Mouse (Mus musculus): ENCODE measurements around the gene Pdzrn3.

The Pdzrn3 gene

GRCm38 (mm10) chr6:101251916-101252603 is 125.6 kb downstream of the Pdzrn3 start:
- DNase-seq = no peak

DNA sequence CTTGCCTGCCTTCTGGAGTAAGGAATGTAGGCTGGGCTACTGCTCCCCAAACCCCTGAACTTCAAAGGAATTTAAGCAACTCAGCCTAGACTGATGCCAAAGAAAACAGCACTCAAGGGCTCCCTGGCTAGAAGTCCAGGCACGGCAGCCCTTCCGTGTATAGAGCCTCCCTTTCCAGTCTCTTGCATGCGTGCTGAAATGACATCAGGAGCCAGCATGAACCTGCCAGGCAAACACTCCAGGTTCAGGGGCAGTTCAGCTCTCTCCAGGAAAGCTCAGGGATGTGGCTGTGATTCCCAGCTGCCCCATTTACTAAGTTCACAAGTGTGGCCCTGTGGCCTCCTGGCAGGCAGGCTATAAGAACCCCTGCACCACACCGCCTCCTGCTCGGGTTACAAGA is 126.5 kb downstream of the Pdzrn3 start:
- DNase-seq = peak; percentile 53 to 81

DNA sequence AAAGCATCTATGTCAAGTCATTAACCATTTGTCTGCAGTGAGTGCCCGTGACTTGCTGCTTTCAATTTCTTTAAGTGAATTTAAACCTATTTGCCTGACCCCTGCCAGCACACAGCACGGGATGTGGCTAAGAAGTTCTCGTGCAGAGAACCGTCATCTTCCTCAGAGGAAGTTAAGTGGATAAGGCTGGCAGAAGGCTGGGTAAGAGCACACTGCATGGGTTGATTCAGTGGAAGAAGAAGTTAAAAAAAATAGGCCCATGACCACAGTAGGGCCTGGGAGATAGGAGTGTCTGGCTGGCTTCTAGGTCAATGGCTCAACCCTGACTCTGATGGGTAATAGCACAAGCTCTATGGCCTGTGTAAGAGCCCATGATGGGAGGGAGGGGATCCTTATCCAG is 131.6 kb downstream of the Pdzrn3 start:
- DNase-seq = no peak

DNA sequence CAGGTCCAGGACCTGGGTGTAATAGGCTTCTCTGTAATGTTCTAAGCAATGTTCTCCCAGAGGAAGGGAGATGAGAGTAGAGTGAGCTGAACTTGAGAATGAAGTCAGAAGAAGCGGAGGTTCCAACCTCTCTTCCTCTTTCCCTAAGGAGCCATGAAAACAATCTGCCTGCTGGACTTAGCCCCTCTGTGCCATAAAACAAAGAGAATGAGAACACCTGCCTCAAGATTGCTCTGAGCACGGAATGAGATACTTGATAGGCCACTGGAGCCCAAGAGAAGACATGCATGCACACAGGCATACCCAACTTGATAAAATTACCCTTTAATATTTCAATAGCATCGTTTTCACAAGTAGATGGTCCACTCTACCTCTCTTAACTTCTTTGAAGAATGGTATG is 133.3 kb downstream of the Pdzrn3 start:
- DNase-seq = no peak

DNA sequence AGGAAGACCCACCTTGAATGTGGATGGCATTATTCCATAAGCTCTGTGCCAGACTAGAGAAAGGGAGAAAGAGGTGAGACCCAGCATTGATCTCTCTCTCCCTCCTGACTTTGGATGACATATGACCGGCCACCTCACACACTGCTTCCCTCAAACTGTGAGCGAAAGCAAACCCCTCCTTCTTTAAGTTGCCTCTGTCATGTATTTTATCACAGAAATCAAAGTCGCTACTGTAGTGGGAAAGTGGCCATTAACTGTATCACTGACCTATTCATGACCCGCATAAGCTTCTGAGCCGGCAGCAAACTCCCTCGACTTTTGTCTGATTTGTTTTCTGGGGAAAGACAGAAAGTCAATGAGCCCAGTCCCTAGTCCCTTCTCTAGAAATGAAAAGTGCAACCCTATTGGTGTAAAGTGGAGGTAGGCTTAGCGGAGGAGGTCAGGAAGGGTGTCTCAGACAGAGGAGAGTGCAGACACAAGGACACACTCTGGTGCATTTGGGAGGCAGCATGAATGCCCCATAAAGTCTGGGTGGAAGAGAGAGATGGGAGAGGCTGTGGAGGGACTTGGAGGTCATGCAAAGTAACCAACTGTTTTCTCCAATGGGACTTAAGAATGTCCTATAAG is 134.4 kb downstream of the Pdzrn3 start:
- DNase-seq = no peak

- no peak for DNase-seq
These were observed 141.0 kb downstream of the Pdzrn3 start for GRCm38 (mm10) chr6:101236641-101237246.

DNA sequence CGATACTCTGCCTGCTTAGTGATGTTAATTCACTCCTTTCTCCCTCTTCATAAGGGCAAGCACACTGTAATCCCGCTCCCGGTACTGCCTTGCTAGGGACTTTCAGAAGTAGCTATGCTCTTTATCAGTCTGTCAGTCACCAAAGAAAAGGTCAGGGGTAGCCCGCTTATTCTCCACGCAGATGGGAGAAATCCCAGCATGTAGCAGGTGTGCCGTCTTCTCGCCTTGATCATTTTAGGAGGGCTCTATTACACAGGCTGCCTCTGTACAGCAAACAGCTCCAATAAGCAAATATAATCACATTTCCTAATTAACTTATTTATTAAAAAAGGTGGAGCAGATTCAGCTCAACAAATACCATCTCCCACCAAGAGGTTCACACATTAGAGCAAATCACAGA is 141.5 kb downstream of the Pdzrn3 start:
- no peak for DNase-seq

DNA sequence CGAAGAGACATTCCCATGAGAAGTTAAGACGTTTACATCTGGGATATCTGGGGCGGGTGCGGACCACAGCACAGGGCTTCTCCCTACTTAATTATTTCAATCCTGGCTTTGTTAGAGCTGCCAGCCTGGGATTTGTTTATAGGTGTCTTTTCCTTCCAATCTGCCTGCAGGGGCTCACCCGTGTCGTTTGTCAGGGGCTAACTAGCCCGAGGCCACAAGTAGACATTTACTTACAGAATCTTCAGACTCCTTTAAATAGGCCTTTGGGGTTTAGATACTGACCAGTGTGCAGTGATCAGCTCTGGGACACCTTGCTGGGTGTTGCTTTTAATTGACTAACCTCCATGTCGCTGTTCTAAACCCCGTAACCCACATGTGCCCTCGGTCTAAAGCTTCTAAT is 143.3 kb downstream of the Pdzrn3 start:
- no peak for DNase-seq

GRCm38 (mm10) chr6:101233680-101234079 is 144.0 kb downstream of the Pdzrn3 start:
- peak in 1 of 2 experiments; percentile 50 for DNase-seq

GRCm38 (mm10) chr6:101227294-101227855 is 150.3 kb downstream of the Pdzrn3 start:
- no peak for DNase-seq

DNA sequence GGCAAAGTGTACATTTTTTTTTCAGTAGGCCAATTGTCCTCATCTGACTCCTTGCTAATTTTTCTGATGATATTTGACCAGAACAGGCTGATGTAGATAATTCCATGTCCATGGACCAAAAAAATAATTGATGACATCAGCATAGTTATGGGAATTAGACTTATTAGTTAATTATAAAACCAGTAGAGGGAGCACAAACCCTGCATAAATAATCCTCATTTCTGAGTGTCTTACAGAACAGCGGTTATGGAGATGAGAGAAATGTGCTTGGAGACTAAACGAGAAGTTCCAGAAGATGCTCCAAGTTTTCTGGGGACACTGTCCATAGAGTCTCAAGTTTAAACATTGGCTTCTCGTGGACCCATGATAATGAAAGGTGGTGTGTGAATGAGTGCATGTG is 157.4 kb downstream of the Pdzrn3 start:
- DNase-seq = no peak

DNA sequence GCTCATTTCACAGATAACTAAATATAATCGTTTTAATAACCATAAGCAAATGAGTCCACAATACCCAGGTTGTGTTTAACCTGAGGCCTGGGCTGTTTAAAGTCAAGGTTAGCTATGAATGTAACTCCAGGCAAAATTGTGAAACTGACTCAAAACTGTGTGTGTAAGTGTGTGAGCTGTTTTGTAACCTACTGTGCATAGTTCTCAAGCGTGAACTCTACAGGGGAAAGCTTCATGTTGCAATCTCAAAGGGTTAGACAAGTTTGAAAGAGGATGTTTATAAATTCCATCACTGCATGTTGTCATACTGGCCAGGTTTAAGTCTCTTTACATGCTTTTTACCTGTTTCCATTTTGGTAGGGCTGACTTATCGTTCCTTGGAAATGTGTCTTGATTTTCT is 158.7 kb downstream of the Pdzrn3 start:
- DNase-seq = no peak

DNA sequence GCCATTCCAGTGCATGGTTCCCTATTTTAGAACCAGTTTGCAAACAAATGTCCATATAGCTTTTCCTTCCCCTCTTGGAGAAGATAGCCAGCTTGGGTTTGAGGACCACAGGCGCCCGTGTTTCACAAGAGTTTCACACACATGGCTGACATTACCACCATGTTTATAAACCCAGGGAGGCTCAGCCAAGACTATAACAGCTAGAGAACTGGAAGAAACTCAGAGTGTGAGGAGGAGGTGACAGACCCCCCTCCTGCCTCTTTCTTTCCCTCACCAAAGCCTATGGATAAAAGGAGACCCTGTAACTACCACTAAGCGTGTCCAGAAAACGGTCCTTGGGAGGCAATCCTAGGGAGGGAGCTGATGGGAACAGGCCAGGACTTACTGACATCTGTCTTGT is 159.5 kb downstream of the Pdzrn3 start:
- DNase-seq = peak in 1 of 2 experiments; percentile 18

DNA sequence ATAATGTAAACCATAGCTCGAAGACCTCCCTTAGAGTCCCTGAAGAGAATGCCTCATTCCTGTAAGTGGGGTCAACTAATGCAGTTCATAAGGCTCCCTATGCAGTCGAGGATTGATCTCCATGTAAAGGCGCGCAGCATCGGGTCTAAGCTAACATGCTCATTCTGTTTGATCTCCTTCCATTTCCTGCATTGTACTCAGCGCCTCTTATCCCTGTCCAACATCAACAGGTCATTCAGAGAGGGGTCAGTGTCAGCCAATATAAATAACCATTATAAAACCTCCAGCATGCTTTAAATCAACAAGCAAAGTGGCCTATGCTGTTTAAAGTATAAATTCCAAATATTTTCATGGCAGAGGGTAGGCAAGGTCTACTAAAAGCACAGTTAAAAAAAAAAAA is 159.9 kb downstream of the Pdzrn3 start:
- no peak for DNase-seq

DNA sequence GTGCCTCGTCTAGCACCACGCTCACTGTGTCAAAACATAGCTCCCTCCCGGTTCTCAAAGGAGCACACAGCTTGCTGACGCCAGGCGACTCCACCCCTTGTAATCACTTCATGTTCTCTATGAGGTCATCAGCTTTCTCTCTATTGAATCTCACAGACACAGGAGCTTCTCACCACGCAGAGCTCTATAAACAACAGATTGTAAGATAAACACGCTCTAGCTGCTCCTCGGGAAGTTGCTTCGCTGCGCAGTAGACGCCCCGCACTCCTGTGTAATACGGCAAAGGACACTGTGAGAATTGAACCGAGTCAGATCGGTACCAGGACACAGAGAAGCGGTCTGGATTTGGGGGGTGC is 162.3 kb downstream of the Pdzrn3 start:
- peak; percentile 40 to 62 for DNase-seq

GRCm38 (mm10) chr6:101214734-101215435 is 162.8 kb downstream of the Pdzrn3 start:
- no peak for DNase-seq

DNA sequence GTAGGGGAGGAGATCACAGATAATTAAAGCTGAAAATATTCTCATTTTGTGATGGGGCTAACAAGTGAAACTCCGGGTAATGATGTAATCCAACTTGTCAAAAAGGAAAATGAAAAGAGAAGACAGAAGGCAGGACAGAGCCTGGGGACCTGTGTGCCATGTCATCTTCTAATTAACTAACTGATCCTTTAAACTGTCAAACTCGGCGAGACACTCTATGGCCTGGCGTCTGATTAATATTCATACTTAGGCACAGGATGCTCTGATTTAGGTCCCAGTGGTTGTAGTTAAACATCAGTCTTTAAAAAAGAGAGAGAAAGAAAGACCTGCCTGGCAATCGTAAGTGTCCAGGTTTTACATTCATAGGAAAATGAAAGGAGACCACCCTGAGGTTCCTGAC is 164.6 kb downstream of the Pdzrn3 start:
- no peak for DNase-seq

DNA sequence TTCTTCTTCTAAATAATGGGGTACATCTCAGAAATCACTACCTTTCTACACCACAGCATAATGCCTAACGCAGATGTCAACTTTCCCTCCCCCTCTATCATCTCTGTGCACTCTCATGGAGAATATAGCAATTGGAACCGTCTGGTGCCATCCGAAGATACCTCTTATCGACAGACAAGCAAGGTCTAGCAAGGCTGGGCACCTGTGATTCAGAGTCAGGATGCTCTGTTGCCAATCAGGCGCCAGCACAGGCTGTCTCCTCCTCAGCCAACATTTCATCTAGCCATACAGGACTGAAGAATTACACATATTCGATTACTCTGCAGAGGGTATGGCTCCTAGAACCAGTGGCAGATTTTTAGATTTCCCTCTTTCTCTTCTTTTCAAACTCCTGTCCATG is 165.6 kb downstream of the Pdzrn3 start:
- DNase-seq = no peak

- no peak for DNase-seq
These were observed 166.3 kb downstream of the Pdzrn3 start for GRCm38 (mm10) chr6:101211361-101211841.

GRCm38 (mm10) chr6:101198943-101199298 is 178.8 kb downstream of the Pdzrn3 start:
- DNase-seq = no peak

- peak in 1 of 2 experiments; percentile 25 for DNase-seq
These were observed 179.3 kb downstream of the Pdzrn3 start for GRCm38 (mm10) chr6:101198284-101198942.

- peak; percentile 35 to 71 for DNase-seq
These were observed 180.1 kb downstream of the Pdzrn3 start for GRCm38 (mm10) chr6:101197642-101198041.

DNA sequence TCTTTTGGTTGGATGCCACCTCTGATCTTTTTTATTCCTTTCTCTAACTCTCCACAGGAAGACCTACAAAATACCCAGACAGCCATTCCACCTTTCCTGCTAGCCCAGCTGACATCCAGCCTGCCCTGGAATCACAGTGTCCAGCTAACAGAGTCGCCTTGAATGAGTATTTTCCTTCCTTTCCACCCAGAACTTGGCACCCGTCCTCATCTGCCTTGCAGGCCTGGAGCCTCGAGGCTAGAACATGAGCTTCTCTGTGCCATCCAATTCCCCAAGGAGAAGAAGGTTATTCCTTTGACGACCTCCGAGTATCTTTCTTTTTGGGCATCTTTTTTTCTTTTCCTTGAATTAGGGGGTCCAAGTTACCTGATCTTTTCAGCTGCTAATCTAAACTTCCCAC is 181.8 kb downstream of the Pdzrn3 start:
- DNase-seq = no peak

All from lung, postnatal 4 days (tissue).